Mouse (Mus musculus) gonadal fat pad, adult 2 months (tissue): ENCODE results near the gene Art2b. TPM values are rescaled to one million over a fixed set of nuclear protein-coding genes. Genes with fewer than 3 reads are reported as not detected.
"Not testable (repeated sequence)": the region's sequence is repeated elsewhere in the genome, so short reads cannot be mapped to it uniquely, and the experiment has no call there.

Experiments
- DNase-seq: peaks from one replicate; pipeline ENCODE4 v3.0.0-alpha.2; 2012; ENCODE audit warnings: low read depth
- polyA plus RNA-seq: library from polyadenylated mRNA; depleted of rRNA; stranded (reverse); fragments of >200 nt; gene quantifications from 2 replicates; pipeline ENCODE4 v1.2.3, GENCODE M21; 2012; rRNA removed

The Art2b gene
- polyA plus RNA-seq, result 0.03 and 0.14 TPM in 2 replicates

DNA sequence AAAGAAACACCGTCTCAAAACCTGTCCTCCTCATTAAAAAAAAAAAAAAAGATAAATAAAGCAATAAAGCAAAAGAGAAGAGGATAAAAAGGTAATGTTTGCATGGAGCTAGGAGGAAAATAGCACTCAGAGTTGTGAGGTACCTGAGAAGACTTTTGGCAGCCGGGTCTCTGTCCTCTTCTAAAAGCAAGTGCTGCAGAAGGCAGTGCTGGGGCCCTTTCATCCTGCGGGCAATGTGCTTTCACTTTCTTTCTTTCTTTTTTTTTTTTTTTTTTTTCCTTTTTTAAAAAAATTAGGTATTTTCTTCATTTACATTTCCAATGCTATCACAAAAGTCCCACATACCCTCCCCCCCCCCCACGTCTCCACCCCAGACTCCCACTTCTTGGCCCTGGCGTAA, at the start of gene Art2b:
Gene Art2b, minus strand, starts transcription at position 193 of the 400 bp plus-strand sequence.
- no peak for DNase-seq

GRCm38 (mm10) chr7:101634513-101634912, 49.1 kb upstream of the Art2b start:
- no peak for DNase-seq

DNA sequence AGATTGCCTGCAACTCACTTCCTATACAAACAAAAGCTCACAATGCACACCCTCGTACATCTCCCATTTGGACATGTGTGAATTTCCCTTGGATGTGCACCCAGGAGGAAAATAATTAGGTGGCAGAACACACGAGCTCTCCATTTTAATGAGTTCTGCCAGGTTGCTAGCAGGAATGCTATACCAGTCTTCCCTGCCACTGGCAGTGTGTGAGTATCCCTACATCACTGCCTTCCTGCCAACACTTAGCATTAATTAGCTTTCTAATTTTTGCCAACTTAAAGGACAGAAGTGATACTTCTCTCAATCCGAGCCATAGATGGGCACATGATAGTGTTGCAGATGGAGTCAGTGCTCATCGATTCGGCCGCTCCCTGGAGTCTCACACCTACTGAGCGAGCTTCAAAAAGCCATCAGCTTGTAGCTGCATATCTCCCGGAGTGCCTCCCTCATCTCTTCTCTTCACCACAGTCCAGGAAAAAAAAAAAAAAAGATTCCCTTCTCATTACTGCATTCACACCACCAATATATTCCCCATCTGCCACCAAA, 48.3 kb upstream of the Art2b start:
- DNase-seq, result no peak

DNA sequence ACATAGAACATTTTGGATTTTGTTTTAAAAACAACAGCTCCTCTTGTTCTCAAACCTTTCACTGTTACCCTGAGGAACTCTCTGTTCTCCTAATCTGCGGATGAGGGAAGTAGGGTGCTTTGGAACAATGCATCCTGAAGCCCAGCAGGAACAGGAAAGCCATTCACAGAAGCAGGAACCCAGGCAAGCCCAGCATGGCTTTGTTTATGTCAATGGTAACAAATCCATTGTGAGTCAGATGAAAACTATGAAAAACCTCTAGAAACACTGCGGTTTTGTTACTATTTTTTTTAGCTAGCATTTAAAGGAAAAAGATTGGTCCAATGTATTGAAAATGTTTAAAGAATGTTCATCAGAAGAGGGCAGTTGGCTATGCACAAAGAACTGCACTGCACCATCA, 43.1 kb upstream of the Art2b start:
- DNase-seq, result no peak

GRCm38 (mm10) chr7:101627166-101627565, 41.8 kb upstream of the Art2b start:
- DNase-seq, result not testable (repeated sequence)

- no peak for DNase-seq
Measured at GRCm38 (mm10) chr7:101624283-101624682, 38.9 kb upstream of the Art2b start.

DNA sequence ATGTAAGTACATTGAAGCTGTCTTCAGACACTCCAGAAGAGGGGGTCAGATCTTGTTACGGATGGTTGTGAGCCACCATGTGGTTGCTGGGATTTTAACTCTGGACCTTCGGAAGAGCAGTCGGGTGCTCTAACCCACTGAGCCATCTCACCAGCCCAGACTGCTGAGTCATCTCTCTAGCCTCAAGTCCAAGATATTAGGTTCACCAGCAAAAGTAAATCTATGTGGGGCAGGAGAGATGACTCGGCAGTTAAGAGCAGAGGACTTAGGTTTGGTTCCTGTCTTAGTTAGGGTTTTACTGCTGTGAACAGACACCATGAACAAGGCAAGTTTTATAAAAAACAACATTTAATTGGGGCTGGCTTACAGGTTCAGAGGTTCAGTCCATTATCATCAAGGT, 36.5 kb upstream of the Art2b start:
- not testable (repeated sequence) for DNase-seq

GRCm38 (mm10) chr7:101620373-101620772, 35.0 kb upstream of the Art2b start:
- no peak for DNase-seq

DNA sequence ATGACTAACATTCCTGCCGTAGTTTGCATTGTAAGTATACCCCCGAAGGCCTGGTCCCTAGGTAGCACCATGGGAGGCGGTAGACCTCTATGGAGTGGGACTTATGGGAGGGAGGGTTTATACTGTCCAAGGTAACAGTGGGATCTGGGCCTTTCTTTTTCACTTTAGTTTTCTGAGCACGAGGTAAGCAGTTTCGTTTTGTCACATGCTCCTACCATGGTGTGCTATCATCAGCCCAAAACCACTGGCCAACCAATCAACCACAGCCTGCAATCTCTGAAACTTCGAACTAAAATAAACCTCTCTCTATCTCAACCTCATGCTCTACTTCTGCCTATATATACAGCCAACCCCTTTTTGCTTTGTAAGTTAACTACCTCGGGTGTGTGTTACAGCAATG, 32.9 kb upstream of the Art2b start:
- no peak for DNase-seq

DNA sequence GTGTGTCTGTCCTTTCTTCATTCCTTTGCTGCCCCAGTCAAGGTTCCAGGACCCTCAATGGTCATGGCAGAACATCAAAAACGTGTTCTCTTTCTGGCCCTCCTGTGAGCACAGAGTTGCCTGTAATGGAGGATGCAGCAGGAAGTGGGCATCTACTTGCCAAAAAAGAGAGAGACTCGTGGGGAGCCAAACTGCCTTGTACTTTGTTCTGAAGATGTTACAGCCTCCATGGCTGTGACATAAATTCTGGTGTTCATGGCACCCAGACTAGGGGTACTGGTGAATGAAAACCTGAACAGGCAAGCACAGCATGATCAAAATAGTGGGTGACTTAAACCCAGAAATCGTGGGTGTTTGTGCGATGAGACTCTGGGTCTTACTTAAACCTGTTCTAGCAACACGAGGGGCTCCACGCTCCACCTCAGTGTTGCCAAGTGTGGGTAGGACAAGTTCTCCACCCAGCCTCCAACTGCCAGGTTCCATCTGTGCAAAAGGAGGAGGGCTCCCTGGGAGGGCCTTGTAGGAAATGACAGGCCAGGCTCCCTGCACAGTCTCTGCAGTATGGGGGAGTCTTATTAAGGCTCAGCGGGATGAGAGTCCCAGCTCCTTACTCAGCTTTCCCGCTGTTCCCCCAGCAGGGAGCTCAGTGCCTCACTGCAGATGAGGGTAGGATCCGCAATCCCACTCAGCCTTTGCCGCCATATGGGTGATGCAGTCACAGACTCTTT, 32.2 kb upstream of the Art2b start:
- DNase-seq, result no peak

- DNase-seq, result no peak
Measured at GRCm38 (mm10) chr7:101616136-101616835, 30.9 kb upstream of the Art2b start.

DNA sequence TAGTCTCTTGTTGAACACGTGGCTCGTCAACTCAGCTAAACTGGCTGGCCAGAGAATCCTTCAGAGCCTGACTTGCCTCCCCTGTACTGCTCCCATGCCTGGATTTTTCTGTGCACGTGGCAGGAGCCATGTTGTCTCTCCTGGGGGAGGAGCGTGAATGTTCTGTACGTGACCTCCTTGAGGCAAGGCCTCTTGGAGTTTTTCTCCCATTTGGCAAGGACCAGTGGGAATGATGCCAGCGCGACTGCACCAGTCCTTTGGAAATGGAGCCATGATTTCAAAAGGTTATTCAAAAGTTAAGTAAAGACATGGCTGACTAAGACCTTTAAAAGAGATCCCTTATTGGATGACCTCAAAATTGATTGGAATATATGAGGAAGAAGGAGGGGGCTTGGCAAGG, 30.0 kb upstream of the Art2b start:
- peak; percentile 31 for DNase-seq

- not testable (repeated sequence) for DNase-seq
Measured at GRCm38 (mm10) chr7:101612786-101613527, 27.6 kb upstream of the Art2b start.

DNA sequence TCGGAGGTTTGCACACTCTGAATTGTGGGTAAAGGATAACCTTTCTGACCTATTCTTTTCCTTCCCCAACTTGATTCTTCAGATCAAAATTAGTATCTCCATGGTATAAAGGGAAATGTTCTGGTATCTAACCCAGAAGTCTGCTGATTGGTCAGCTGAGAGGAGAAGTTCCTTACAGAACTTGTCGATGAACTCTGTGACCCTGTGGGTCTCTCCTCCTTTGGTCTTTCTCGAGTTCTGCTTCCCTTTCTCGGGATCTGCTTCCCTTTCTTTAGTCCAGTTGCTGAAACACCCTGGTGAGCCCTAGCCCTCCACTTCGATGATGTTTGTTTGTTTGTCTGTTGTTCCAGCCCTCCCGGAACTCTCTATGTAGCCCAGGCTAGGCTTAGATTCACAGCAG, 22.4 kb upstream of the Art2b start:
- DNase-seq, result no peak

GRCm38 (mm10) chr7:101600406-101600805, 15.0 kb upstream of the Art2b start:
- no peak for DNase-seq

DNA sequence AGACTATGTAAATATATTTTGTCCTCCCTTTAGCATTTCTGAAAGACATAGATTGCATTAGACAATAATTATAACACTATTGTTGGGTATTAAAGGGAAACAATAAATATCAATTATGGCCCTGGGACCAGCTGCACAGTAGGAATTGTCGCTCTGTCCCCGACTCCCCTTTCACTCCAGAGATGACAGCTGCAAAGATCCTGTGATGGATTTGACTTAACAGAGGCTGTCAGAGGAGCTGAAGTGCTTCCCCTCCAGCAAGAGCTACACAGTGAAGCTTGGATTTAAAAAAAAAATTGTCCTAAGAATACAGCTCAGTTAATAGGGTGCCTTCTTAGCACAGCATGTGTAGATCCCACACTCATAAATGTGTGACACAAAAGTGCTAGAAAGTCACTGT, 13.1 kb upstream of the Art2b start:
- no peak for DNase-seq

DNA sequence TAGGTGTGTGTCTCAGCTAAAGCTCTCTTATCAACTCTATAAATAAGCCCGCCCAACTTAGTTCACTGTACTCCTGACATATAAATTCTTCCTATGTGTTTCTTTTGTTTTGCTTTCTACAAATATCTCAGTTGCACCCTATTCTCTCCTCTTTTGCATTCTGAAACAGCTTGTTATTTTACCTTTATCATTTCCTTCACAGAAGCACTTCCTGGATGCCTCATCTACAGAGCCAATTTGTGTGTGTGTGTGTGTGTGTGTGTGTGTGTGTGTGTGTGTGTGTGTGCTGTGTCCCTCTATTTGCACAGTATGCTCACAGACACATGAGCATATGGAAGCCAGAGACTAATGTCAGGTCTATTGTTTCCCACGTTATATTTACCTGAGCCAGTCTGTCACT, 9.6 kb upstream of the Art2b start:
- DNase-seq, result no peak

DNA sequence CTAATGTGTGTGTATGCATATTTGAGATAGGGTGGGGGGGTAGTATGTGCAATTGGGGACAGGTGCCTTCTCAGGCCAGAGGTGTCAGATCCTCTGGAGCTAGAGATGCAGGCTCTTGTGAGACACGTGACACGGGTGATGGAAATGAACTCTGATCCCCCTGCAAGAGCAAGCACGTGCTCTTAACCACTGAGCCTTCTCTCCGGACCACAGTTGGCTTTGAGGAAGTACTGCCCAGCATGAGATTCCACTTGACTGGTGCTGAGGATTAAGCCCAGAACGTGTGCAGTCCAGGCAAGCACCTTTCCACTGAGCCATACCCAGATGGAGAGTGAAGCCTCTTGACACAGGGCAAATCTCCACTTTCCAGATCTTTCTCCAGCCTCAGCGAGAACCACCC, 1.1 kb downstream of the Art2b start:
- not testable (repeated sequence) for DNase-seq

DNA sequence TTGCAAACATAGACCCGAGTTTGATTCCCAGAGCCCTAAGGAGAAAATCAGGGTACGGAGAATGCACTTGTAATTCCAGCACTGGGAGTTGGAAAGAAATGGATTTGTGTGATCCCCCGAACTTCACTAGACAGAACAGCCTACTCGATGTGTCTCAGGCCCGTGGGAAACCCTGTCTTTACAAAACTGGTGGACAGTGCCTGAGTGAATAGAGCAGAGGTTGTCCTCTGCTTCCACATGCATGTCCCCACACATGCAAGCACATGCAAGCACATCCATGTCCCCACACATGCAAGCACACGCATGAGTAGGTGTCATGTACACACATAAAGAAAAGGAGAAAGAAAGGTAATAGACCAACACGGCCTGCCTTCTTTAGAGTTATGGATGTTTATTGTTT, 3.4 kb downstream of the Art2b start:
- DNase-seq, result no peak

- not testable (repeated sequence) for DNase-seq
Measured at GRCm38 (mm10) chr7:101580863-101581262, 4.5 kb downstream of the Art2b start.

DNA sequence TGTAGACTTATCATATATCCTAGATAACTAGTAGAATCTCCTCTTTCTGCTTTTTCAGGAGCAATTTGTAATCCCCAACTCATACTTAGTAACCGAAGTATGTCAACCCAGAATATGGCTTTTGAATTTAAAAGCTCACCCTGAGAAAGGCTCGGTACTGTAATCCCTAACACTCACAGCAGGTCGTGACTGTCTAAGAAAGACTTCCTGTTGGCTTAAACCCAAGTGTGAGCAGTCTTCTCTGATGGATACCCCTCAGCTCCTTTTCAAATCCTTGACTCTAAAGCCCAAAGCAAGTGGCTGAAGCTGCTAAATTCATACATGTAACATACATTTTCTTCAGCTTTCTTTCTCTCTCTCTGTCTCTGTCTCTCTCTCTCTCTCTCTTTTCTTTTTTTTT, 11.0 kb downstream of the Art2b start:
- DNase-seq, result no peak

- DNase-seq, result not testable (repeated sequence)
Measured at GRCm38 (mm10) chr7:101573636-101574035, 11.8 kb downstream of the Art2b start.
